Mouse (Mus musculus): ENCODE measurements around the gene Zfp664.

The Zfp664 gene

GRCm38 (mm10) chr5:124922356-124923352 is 60.2 kb downstream of the Zfp664 start:
- DNase-seq (ENCODE audit: low read depth, low spot score): no peak

- no peak for DNase-seq (ENCODE audit: low read depth, low spot score)
Measured at GRCm38 (mm10) chr5:124929425-124930054, 67.0 kb downstream of the Zfp664 start.

- no peak for DNase-seq (ENCODE audit: low read depth, low spot score)
Measured at GRCm38 (mm10) chr5:124930055-124930439, 67.6 kb downstream of the Zfp664 start.

- DNase-seq (ENCODE audit: low read depth, low spot score): no peak
Measured at GRCm38 (mm10) chr5:124930603-124931002, 68.1 kb downstream of the Zfp664 start.

GRCm38 (mm10) chr5:124931076-124931475 is 68.6 kb downstream of the Zfp664 start:
- no peak for DNase-seq (ENCODE audit: low read depth, low spot score)

GRCm38 (mm10) chr5:124934558-124934957 is 72.1 kb downstream of the Zfp664 start:
- no peak for DNase-seq (ENCODE audit: low read depth, low spot score)

- no peak for DNase-seq (ENCODE audit: low read depth, low spot score)
Measured at GRCm38 (mm10) chr5:124943181-124943792, 80.8 kb downstream of the Zfp664 start.

GRCm38 (mm10) chr5:124943793-124944383 is 81.4 kb downstream of the Zfp664 start:
- no peak for DNase-seq (ENCODE audit: low read depth, low spot score)

GRCm38 (mm10) chr5:124944384-124944783 is 81.9 kb downstream of the Zfp664 start:
- DNase-seq (ENCODE audit: low read depth, low spot score): no peak

GRCm38 (mm10) chr5:124945046-124945445 is 82.6 kb downstream of the Zfp664 start:
- DNase-seq (ENCODE audit: low read depth, low spot score): no peak

- no peak for DNase-seq (ENCODE audit: low read depth, low spot score)
Measured at GRCm38 (mm10) chr5:124950623-124951278, 88.3 kb downstream of the Zfp664 start.

- DNase-seq (ENCODE audit: low read depth, low spot score): no peak
Measured at GRCm38 (mm10) chr5:124951333-124951732, 88.8 kb downstream of the Zfp664 start.

Data from embryo, embryonic 11.5 days (tissue).